Mouse (Mus musculus) right cerebral cortex, postnatal 25 days (tissue): ENCODE results near the gene Gm4353.
"Not testable (repeated sequence)": the region's sequence is repeated elsewhere in the genome, so short reads cannot be mapped to it uniquely, and the experiment has no call there.

Source experiments
- DNase-seq: peaks from one replicate; pipeline ENCODE4 v3.0.0; 2022

Gm4353 gene

GRCm38 (mm10) chr7:116084366-116084765 lies at the start of gene Gm4353:
Gene Gm4353 (minus strand): TSS chr7:116084635.
- not testable (repeated sequence) for DNase-seq

GRCm38 (mm10) chr7:116132078-116132477 lies 47.6 kb upstream of the Gm4353 start:
- peak; percentile 72 for DNase-seq

- no peak for DNase-seq
Measured at GRCm38 (mm10) chr7:116131390-116131789, 47.0 kb upstream of the Gm4353 start.

GRCm38 (mm10) chr7:116129374-116129773 lies 44.9 kb upstream of the Gm4353 start:
- DNase-seq, result no peak

- no peak for DNase-seq
Measured at GRCm38 (mm10) chr7:116128286-116128685, 43.9 kb upstream of the Gm4353 start.

- DNase-seq, result no peak
Measured at GRCm38 (mm10) chr7:116127052-116127451, 42.6 kb upstream of the Gm4353 start.

- no peak for DNase-seq
Measured at GRCm38 (mm10) chr7:116125671-116126070, 41.2 kb upstream of the Gm4353 start.

GRCm38 (mm10) chr7:116124057-116124456 lies 39.6 kb upstream of the Gm4353 start:
- DNase-seq, result no peak

GRCm38 (mm10) chr7:116123597-116123985 lies 39.2 kb upstream of the Gm4353 start:
- DNase-seq, result no peak

- DNase-seq, result peak; percentile 23
Measured at GRCm38 (mm10) chr7:116122981-116123596, 38.7 kb upstream of the Gm4353 start.

GRCm38 (mm10) chr7:116121202-116121601 lies 36.8 kb upstream of the Gm4353 start:
- DNase-seq, result no peak

- DNase-seq, result no peak
Measured at GRCm38 (mm10) chr7:116120737-116121136, 36.3 kb upstream of the Gm4353 start.

GRCm38 (mm10) chr7:116119306-116119857 lies 34.9 kb upstream of the Gm4353 start:
- no peak for DNase-seq

GRCm38 (mm10) chr7:116115991-116116390 lies 31.6 kb upstream of the Gm4353 start:
- DNase-seq, result no peak

GRCm38 (mm10) chr7:116115216-116115930 lies 30.9 kb upstream of the Gm4353 start:
- no peak for DNase-seq

- DNase-seq, result no peak
Measured at GRCm38 (mm10) chr7:116111546-116111945, 27.1 kb upstream of the Gm4353 start.

GRCm38 (mm10) chr7:116110661-116111060 lies 26.2 kb upstream of the Gm4353 start:
- DNase-seq, result no peak

GRCm38 (mm10) chr7:116103091-116103490 lies 18.7 kb upstream of the Gm4353 start:
- no peak for DNase-seq

GRCm38 (mm10) chr7:116099952-116100528 lies 15.6 kb upstream of the Gm4353 start:
- DNase-seq, result no peak

- DNase-seq, result no peak
Measured at GRCm38 (mm10) chr7:116093466-116093850, 9.0 kb upstream of the Gm4353 start.

- DNase-seq, result peak; percentile 94
Measured at GRCm38 (mm10) chr7:116092710-116093465, 8.5 kb upstream of the Gm4353 start.

GRCm38 (mm10) chr7:116060739-116061138 lies 23.7 kb downstream of the Gm4353 start:
- DNase-seq, result no peak

GRCm38 (mm10) chr7:116040470-116041019 lies 43.9 kb downstream of the Gm4353 start:
- DNase-seq, result no peak
